ENCODE assay signal across 12 mouse cellular contexts in the genomic region with DNA sequence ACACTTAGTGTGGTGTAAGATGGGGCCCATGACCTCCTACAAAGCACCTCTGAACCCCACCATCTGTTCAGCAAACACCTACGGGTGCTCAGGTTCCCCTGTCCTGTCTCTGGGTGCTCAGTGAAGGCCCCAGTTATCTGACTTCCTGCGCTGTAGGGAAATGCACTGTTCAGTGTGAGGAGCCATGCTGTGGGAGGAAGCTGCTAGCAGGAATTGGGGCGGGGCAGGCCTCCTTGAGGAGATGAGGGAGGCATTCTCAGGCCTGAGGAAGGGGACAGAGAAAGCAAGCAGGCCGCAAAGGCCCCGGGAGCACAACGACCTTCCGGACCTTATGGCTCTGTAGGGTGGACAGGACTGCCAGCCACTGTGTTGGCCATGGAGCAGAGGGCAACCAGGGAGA. TPM values are rescaled to one million over a fixed set of nuclear protein-coding genes. Genes with fewer than 3 reads are reported as not detected.
DNase-seq lines count a peak whose midpoint lies in the region; ATAC-seq and TF ChIP-seq lines count a peak whose summit lies in the region.
"Had no signal": no experiment of that assay in that cellular context is flagged by ENCODE, and none has a peak within 500 bp of the region (broad histone marks: within the 10 kb centered on the region; RNA-seq: fewer than 3 reads in every experiment).

No protein-coding gene starts in this region.

- H3K9ac ChIP-seq in heart, embryonic 16.5 days (ENCODE audit: low read length) = no peak overlapping the region
- no peak overlapping the region for H3K9ac ChIP-seq in heart, adult 2 months (ENCODE audit: low read depth, low read length)
- no peak overlapping the region for H3K9ac ChIP-seq in midbrain, embryonic 14.5 days (replicated peaks; ENCODE audit: low read length)
- H3K9ac ChIP-seq in hindbrain, embryonic 16.5 days (ENCODE audit: low read depth, low read length) = no peak overlapping the region; the same call in 1 of the 2 replicates
- H3K9ac ChIP-seq in stomach, embryonic 14.5 days (replicated peaks; ENCODE audit: low read depth, low read length) = no peak overlapping the region

- intact Hi-C loops in heart, adult 2 months (cut with DNase I) = no loop called here

- peaks cover 12% of the 10 kb centered on the region for H3K79me2 ChIP-seq in heart, adult 2 months (replicated peaks; ENCODE audit: control insufficient read depth, insufficient read depth, low read length)

- H3K27me3 ChIP-seq in heart, embryonic 16.5 days (ENCODE audit: control insufficient read depth, insufficient read depth, low read length) = no peaks in the 10 kb centered on the region
- no peaks in the 10 kb centered on the region for H3K27me3 ChIP-seq in heart, adult 2 months (ENCODE audit: control insufficient read depth, insufficient read depth, low read length)
- H3K27me3 ChIP-seq in midbrain, embryonic 14.5 days (ENCODE audit: control insufficient read depth, insufficient read depth, low read length) = no peaks in the 10 kb centered on the region
- no peaks in the 10 kb centered on the region for H3K27me3 ChIP-seq in midbrain, embryonic 10.5 days (ENCODE audit: low read depth, poor library complexity, severe bottlenecking)
- H3K27me3 ChIP-seq in hindbrain, embryonic 16.5 days (replicated peaks; ENCODE audit: control insufficient read depth, insufficient read depth, low read length) = no peaks in the 10 kb centered on the region
- no peaks in the 10 kb centered on the region for H3K27me3 ChIP-seq in stomach, embryonic 14.5 days (ENCODE audit: control insufficient read depth, insufficient read depth, low read length)

- TF ChIP-seq EP300 in heart, adult 2 months (IDR thresholded peaks at IDR 0.05; ENCODE audit: insufficient read depth, low read depth, low read length) = no peak

- TF ChIP-seq CTCF in heart, adult 2 months (IDR thresholded peaks at IDR 0.05) = no peak

- peaks cover 27% of the 10 kb centered on the region for H3K4me1 ChIP-seq in heart, embryonic 16.5 days (ENCODE audit: control insufficient read depth, insufficient read depth, low read length)
- H3K4me1 ChIP-seq in heart, adult 2 months (ENCODE audit: control insufficient read depth, insufficient read depth, low read length) = peaks cover 18% of the 10 kb centered on the region
- H3K4me1 ChIP-seq in midbrain, embryonic 14.5 days (ENCODE audit: control insufficient read depth, insufficient read depth, low read length) = no peaks in the 10 kb centered on the region
- peaks cover 9% of the 10 kb centered on the region; the same call in 1 of the 2 replicates for H3K4me1 ChIP-seq in midbrain, embryonic 10.5 days
- H3K4me1 ChIP-seq in hindbrain, embryonic 16.5 days (ENCODE audit: control insufficient read depth, insufficient read depth, low read depth, low read length) = no peaks in the 10 kb centered on the region
- peaks cover 8% of the 10 kb centered on the region for H3K4me1 ChIP-seq in stomach, embryonic 14.5 days (ENCODE audit: control insufficient read depth, insufficient read depth, low read length)

- 0 out of 2 replicates have a peak, but pooled peaks have one; percentile 15 for ATAC-seq in heart, embryonic 16.5 days (replicated peaks; ENCODE audit: extremely low read depth, insufficient read depth, low FRiP score)
- no peak for ATAC-seq in midbrain, embryonic 14.5 days (ENCODE audit: low FRiP score, low TSS enrichment)
- 0 out of 2 replicates have a peak, but pooled peaks have one; percentile 13 for ATAC-seq in hindbrain, embryonic 16.5 days
- no peak for ATAC-seq in stomach, embryonic 14.5 days (ENCODE audit: insufficient number of reproducible peaks, insufficient read depth, low FRiP score, low read depth)
- ATAC-seq: activated CD4-positive, CD25-positive, alpha-beta regulatory T cell, adult 4 months had no signal

- H3K27ac ChIP-seq in heart, embryonic 16.5 days (ENCODE audit: low read length) = peak overlapping the region; percentile 51
- H3K27ac ChIP-seq in heart, adult 2 months = no peak overlapping the region
- 0 out of 2 replicates have a peak overlapping the region, but pooled peaks have one; percentile 5 for H3K27ac ChIP-seq in midbrain, embryonic 14.5 days (replicated peaks; ENCODE audit: low read depth, low read length)
- no peak overlapping the region for H3K27ac ChIP-seq in midbrain, embryonic 10.5 days (replicated peaks)
- peak overlapping the region; percentile 42; the same call in 1 of the 2 replicates for H3K27ac ChIP-seq in hindbrain, embryonic 16.5 days (ENCODE audit: low read depth, low read length)
- peak overlapping the region; percentile 39; the same call in 1 of the 2 replicates for H3K27ac ChIP-seq in stomach, embryonic 14.5 days (ENCODE audit: low read length)

- no peaks in the 10 kb centered on the region for H3K9me3 ChIP-seq in heart, embryonic 16.5 days (replicated peaks; ENCODE audit: control insufficient read depth, low read length)
- no peaks in the 10 kb centered on the region for H3K9me3 ChIP-seq in midbrain, embryonic 14.5 days (ENCODE audit: control insufficient read depth, low read length)
- H3K9me3 ChIP-seq in midbrain, embryonic 10.5 days (replicated peaks) = no peaks in the 10 kb centered on the region
- H3K9me3 ChIP-seq in hindbrain, embryonic 16.5 days (ENCODE audit: control insufficient read depth, low read length) = no peaks in the 10 kb centered on the region
- no peaks in the 10 kb centered on the region for H3K9me3 ChIP-seq in stomach, embryonic 14.5 days (ENCODE audit: control insufficient read depth, low read depth, low read length)

- H3K4me2 ChIP-seq in heart, embryonic 16.5 days (ENCODE audit: low read depth, low read length) = no peak overlapping the region
- H3K4me2 ChIP-seq in midbrain, embryonic 14.5 days (ENCODE audit: low read length) = no peak overlapping the region
- no peak overlapping the region for H3K4me2 ChIP-seq in hindbrain, embryonic 16.5 days (ENCODE audit: low read length)
- no peak overlapping the region for H3K4me2 ChIP-seq in stomach, embryonic 14.5 days (replicated peaks; ENCODE audit: low read depth, low read length)

- H3K36me3 ChIP-seq in heart, embryonic 16.5 days (ENCODE audit: control insufficient read depth, insufficient read depth) = peaks cover 37% of the 10 kb centered on the region
- peaks cover 2% of the 10 kb centered on the region; the same call in 1 of the 2 replicates for H3K36me3 ChIP-seq in heart, adult 2 months (ENCODE audit: control insufficient read depth, insufficient read depth, low read length)
- H3K36me3 ChIP-seq in midbrain, embryonic 14.5 days (ENCODE audit: control insufficient read depth, insufficient read depth, low read length) = peaks cover 60% of the 10 kb centered on the region
- H3K36me3 ChIP-seq in midbrain, embryonic 10.5 days = peaks cover 76% of the 10 kb centered on the region
- peaks cover 28% of the 10 kb centered on the region for H3K36me3 ChIP-seq in hindbrain, embryonic 16.5 days (ENCODE audit: control insufficient read depth, insufficient read depth, low read length)
- H3K36me3 ChIP-seq in stomach, embryonic 14.5 days (ENCODE audit: control insufficient read depth, insufficient read depth, low read length) = peaks cover 39% of the 10 kb centered on the region

- no peak overlapping the region for H3K4me3 ChIP-seq in heart, embryonic 16.5 days (ENCODE audit: low read length)
- H3K4me3 ChIP-seq in heart, adult 2 months = no peak overlapping the region
- H3K4me3 ChIP-seq in midbrain, embryonic 14.5 days (replicated peaks; ENCODE audit: low read depth, low read length) = no peak overlapping the region
- H3K4me3 ChIP-seq in midbrain, embryonic 10.5 days = no peak overlapping the region
- H3K4me3 ChIP-seq in hindbrain, embryonic 16.5 days (ENCODE audit: low read length) = no peak overlapping the region
- no peak overlapping the region for H3K4me3 ChIP-seq in stomach, embryonic 14.5 days (ENCODE audit: low read depth, low read length)

- WGBS in heart, embryonic 16.5 days = 65% methylated on average over 7 of the region's 7 CpGs
- WGBS in heart, adult 2 months = 36% methylated on average over 7 of the region's 7 CpGs
- WGBS in midbrain, embryonic 14.5 days = 92% methylated on average over 7 of the region's 7 CpGs
- WGBS in midbrain, embryonic 10.5 days = 81% methylated on average over 7 of the region's 7 CpGs
- WGBS in hindbrain, embryonic 16.5 days = 77% methylated on average over 7 of the region's 7 CpGs
- 78% methylated on average over 7 of the region's 7 CpGs for WGBS in stomach, embryonic 14.5 days

- DNase-seq in heart, adult 2 months = no peak
- no peak for DNase-seq in midbrain, embryonic 14.5 days
- DNase-seq in midbrain, embryonic 10.5 days (ENCODE audit: low spot score) = no peak
- no peak for DNase-seq in testis, postnatal 14 days (ENCODE audit: low spot score)
- no peak for DNase-seq in adrenal gland, adult 8-10 months
- DNase-seq: cerebellum, postnatal 36 days; kidney, postnatal 4 days had no signal

- no peak for TF ChIP-seq POLR2A in heart, adult 2 months (IDR thresholded peaks at IDR 0.05; ENCODE audit: insufficient read depth, low read depth, low read length)

RNA-seq across cellular contexts. Expression of a gene that starts 7.6 kb away (rescaled TPM):
- 127 and 132 TPM in 2 replicates for polyA plus RNA-seq in heart, embryonic 16.5 days (2015; fragmentation: Nextera tagmentation; extraction: Ambion mirVana)
- 100 to 1,000 TPM; 131 to 132 TPM for total RNA-seq in heart, adult 2 months (2021)
- polyA plus RNA-seq in heart, adult 2 months (2012; rRNA removed) = 119 and 168 TPM in 2 replicates
- 52.1 and 71.8 TPM in 2 replicates for polyA plus RNA-seq in midbrain, embryonic 14.5 days (2014; fragmentation: Nextera tagmentation; extraction: Ambion mirVana)
- 67.0 and 69.9 TPM in 2 replicates for polyA plus RNA-seq in midbrain, embryonic 10.5 days (2016; fragmentation: Nextera tagmentation; extraction: Ambion mirVana)
- polyA plus RNA-seq in hindbrain, embryonic 16.5 days (2015; fragmentation: Nextera tagmentation; extraction: Ambion mirVana) = 84.4 and 88.3 TPM in 2 replicates
- polyA plus RNA-seq in stomach, embryonic 14.5 days (2014; fragmentation: Nextera tagmentation; extraction: Ambion mirVana) = 198 and 200 TPM in 2 replicates
- total RNA-seq in adrenal gland, adult 8-10 months (2022) = 100 to 1,000 TPM; 207 to 236 (median 225) TPM

RNA-seq across cellular contexts. Expression of a gene that starts 16.8 kb away (rescaled TPM):
- polyA plus RNA-seq in heart, embryonic 16.5 days (2015; fragmentation: Nextera tagmentation; extraction: Ambion mirVana) = 157 and 170 TPM in 2 replicates
- 10 to 100 TPM; 66.4 to 67.8 TPM for total RNA-seq in heart, adult 2 months (2021)
- 122 and 167 TPM in 2 replicates for polyA plus RNA-seq in heart, adult 2 months (2012; rRNA removed)
- 253 and 287 TPM in 2 replicates for polyA plus RNA-seq in midbrain, embryonic 14.5 days (2014; fragmentation: Nextera tagmentation; extraction: Ambion mirVana)
- polyA plus RNA-seq in midbrain, embryonic 10.5 days (2016; fragmentation: Nextera tagmentation; extraction: Ambion mirVana) = 403 and 425 TPM in 2 replicates
- 303 and 334 TPM in 2 replicates for polyA plus RNA-seq in hindbrain, embryonic 16.5 days (2015; fragmentation: Nextera tagmentation; extraction: Ambion mirVana)
- polyA plus RNA-seq in stomach, embryonic 14.5 days (2014; fragmentation: Nextera tagmentation; extraction: Ambion mirVana) = 324 and 346 TPM in 2 replicates
- total RNA-seq in adrenal gland, adult 8-10 months (2022) = 100 to 1,000 TPM in 3 of 4 experiments, 10 to 100 TPM in 1; 98.9 to 125 (median 115) TPM

RNA-seq across cellular contexts. Expression of a gene that starts 16.9 kb away (rescaled TPM):
- 4.6 TPM in 1 of 2 replicates, not detected in the other for polyA plus RNA-seq in heart, embryonic 16.5 days (2015; fragmentation: Nextera tagmentation; extraction: Ambion mirVana)
- 10 to 100 TPM; 15.5 to 15.8 TPM for total RNA-seq in heart, adult 2 months (2021)
- polyA plus RNA-seq in heart, adult 2 months (2012; rRNA removed) = not detected in 2 replicates
- polyA plus RNA-seq in midbrain, embryonic 14.5 days (2014; fragmentation: Nextera tagmentation; extraction: Ambion mirVana) = 16.3 TPM in 1 of 2 replicates, not detected in the other
- 2.2 and 2.4 TPM in 2 replicates for polyA plus RNA-seq in midbrain, embryonic 10.5 days (2016; fragmentation: Nextera tagmentation; extraction: Ambion mirVana)
- not detected in 2 replicates for polyA plus RNA-seq in hindbrain, embryonic 16.5 days (2015; fragmentation: Nextera tagmentation; extraction: Ambion mirVana)
- polyA plus RNA-seq in stomach, embryonic 14.5 days (2014; fragmentation: Nextera tagmentation; extraction: Ambion mirVana) = 6.5 TPM in 1 of 2 replicates, not detected in the other
- 10 to 100 TPM; 15.2 to 24.8 (median 18.1) TPM for total RNA-seq in adrenal gland, adult 8-10 months (2022)
- polyA plus RNA-seq: gonadal fat pad, adult 2 months had no signal

RNA-seq across cellular contexts. Expression of a gene that starts 33.0 kb away (rescaled TPM):
- polyA plus RNA-seq in heart, embryonic 16.5 days (2015; fragmentation: Nextera tagmentation; extraction: Ambion mirVana) = 85.4 and 91.0 TPM in 2 replicates
- total RNA-seq in heart, adult 2 months (2021) = 10 to 100 TPM; 74.6 to 80.9 TPM
- polyA plus RNA-seq in heart, adult 2 months (2012; rRNA removed) = 53.5 and 69.7 TPM in 2 replicates
- 55.6 and 66.6 TPM in 2 replicates for polyA plus RNA-seq in midbrain, embryonic 14.5 days (2014; fragmentation: Nextera tagmentation; extraction: Ambion mirVana)
- polyA plus RNA-seq in midbrain, embryonic 10.5 days (2016; fragmentation: Nextera tagmentation; extraction: Ambion mirVana) = 104 and 107 TPM in 2 replicates
- polyA plus RNA-seq in hindbrain, embryonic 16.5 days (2015; fragmentation: Nextera tagmentation; extraction: Ambion mirVana) = 85.0 and 91.0 TPM in 2 replicates
- polyA plus RNA-seq in stomach, embryonic 14.5 days (2014; fragmentation: Nextera tagmentation; extraction: Ambion mirVana) = 41.5 and 44.3 TPM in 2 replicates
- total RNA-seq in adrenal gland, adult 8-10 months (2022) = 10 to 100 TPM; 46.0 to 63.0 (median 53.7) TPM

RNA-seq across cellular contexts. Expression of a gene that starts 59.1 kb away (rescaled TPM):
- 4.7 and 8.7 TPM in 2 replicates for polyA plus RNA-seq in heart, embryonic 16.5 days (2015; fragmentation: Nextera tagmentation; extraction: Ambion mirVana)
- total RNA-seq in heart, adult 2 months (2021) = 10 to 100 TPM in 1 of 2 experiments, 1 to 10 TPM in 1; 7.1 to 11.2 TPM
- polyA plus RNA-seq in heart, adult 2 months (2012; rRNA removed) = 6.0 and 11.6 TPM in 2 replicates
- polyA plus RNA-seq in midbrain, embryonic 14.5 days (2014; fragmentation: Nextera tagmentation; extraction: Ambion mirVana) = 0.49 and 0.91 TPM in 2 replicates
- polyA plus RNA-seq in midbrain, embryonic 10.5 days (2016; fragmentation: Nextera tagmentation; extraction: Ambion mirVana) = 0.84 and 1.2 TPM in 2 replicates
- polyA plus RNA-seq in hindbrain, embryonic 16.5 days (2015; fragmentation: Nextera tagmentation; extraction: Ambion mirVana) = 0.92 and 1.1 TPM in 2 replicates
- 2.7 and 3.1 TPM in 2 replicates for polyA plus RNA-seq in stomach, embryonic 14.5 days (2014; fragmentation: Nextera tagmentation; extraction: Ambion mirVana)
- 10 to 100 TPM in 3 of 4 experiments, 1 to 10 TPM in 1; 8.6 to 16.8 (median 13.5) TPM for total RNA-seq in adrenal gland, adult 8-10 months (2022)

Comparison
In these comparisons a context has a peak if more than half of its experiments do, and no peak if none do; other contexts are left out.
1. H3K27ac ChIP-seq: peak in heart, embryonic 16.5 days (single experiment), midbrain, embryonic 14.5 days (single experiment), hindbrain, embryonic 16.5 days (single experiment) and stomach, embryonic 14.5 days (single experiment); none in heart, adult 2 months (single experiment) and midbrain, embryonic 10.5 days (single experiment).
2. ATAC-seq: peak in heart, embryonic 16.5 days (single experiment) and hindbrain, embryonic 16.5 days (single experiment); none in midbrain, embryonic 14.5 days (single experiment) and stomach, embryonic 14.5 days (single experiment).